Mouse (Mus musculus) c-Kit-negative CD71-positive TER-119-positive erythroid progenitor cells, embryonic 14.5 days (primary cell): ENCODE results near the gene Tas2r119.

Source experiments
- DNase-seq: peaks from one replicate; pipeline ENCODE4 v3.0.0-alpha.2; 2013; ENCODE audit warnings: low read depth, low spot score

Tas2r119 gene

GRCm38 (mm10) chr15:32225394-32225793, 48.3 kb downstream of the Tas2r119 start:
- DNase-seq: no peak

GRCm38 (mm10) chr15:32226381-32226780, 49.3 kb downstream of the Tas2r119 start:
- DNase-seq: no peak

DNA sequence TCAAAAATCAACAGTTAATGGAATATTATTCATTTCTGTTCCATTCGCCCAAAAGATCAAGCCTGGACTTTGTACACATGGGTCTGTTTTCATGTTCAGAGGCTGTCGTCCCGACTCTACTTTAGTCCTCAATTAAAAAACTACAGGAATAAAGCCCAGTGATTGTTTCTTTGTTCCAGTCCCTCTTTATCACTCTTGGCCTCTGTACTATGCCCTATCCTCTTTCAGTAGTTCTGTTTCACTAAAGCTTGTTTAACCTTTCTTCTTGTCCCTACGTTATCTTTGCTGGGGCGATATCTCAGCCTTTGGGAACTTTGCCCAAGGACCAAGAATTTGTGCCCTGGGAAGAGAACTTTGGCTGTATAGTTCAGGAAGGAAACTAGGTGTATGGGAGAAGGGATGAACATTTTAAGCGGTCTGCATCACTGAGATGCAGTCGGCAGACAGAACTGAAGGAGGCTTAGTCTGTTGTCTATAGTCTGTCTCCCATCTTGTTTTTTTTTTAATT, 49.9 kb downstream of the Tas2r119 start:
- no peak for DNase-seq
